Mouse (Mus musculus): ENCODE results near the gene Glod4.

DNA sequence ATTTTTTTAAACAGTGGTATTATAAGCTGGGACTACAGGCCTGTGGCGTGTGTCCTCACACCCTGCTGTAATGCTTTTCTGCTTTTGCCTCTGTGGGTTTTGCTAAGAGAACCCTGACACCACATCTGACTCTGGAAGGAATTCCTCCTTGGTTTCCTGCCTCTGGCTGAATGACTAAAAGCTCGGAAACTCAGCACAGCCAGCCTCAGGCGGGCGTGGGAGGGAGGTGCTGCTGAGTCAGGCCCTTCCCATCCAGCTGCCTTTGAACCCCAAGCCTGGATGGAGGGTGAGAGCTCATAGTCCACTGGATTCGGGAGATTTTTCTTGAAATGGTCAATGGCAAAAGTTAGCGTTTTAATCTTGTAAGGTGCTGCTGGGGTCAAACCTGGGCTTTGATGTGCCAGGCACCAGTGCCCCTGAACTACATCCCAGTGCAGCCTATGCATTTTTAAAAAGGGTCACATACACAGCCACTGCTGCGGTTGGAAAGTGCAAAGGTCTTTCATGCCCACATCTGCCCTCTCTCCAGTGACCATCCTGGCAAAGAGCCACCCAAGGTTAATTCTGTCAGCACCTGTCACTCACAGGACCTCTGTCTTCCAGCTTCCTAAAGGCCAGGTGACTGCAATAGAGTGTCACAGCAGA, 42.0 kb upstream of the Glod4 start:
- no peak for TF ChIP-seq CTCF (conservative IDR thresholded peaks at IDR 0.05 in 1 of 2, IDR thresholded peaks at IDR 0.05 in 1 of 2; ENCODE audit: low read depth in 2 of 2, low read length in 2 of 2)
- no peak for TF ChIP-seq USF2 (conservative IDR thresholded peaks at IDR 0.05; ENCODE audit: low read depth, low read length)
- TF ChIP-seq HCFC1 (IDR thresholded peaks at IDR 0.05; ENCODE audit: low read depth, low read length): no peak
- TF ChIP-seq SMC3 (IDR thresholded peaks at IDR 0.05; ENCODE audit: low read depth, low read length): no peak
- no peak for TF ChIP-seq USF1 (IDR thresholded peaks at IDR 0.05; ENCODE audit: low read depth, low read length)
- TF ChIP-seq EP300 (IDR thresholded peaks at IDR 0.05; ENCODE audit: low read length): no peak
- TF ChIP-seq MYC (IDR thresholded peaks at IDR 0.05; ENCODE audit: low read depth, low read length): no peak
- no peak for TF ChIP-seq POLR2A (IDR thresholded peaks at IDR 0.05; ENCODE audit: low read depth, low read length)

Data from CH12.LX (cell line).